Mouse (Mus musculus): ENCODE results near the gene Tmem209. TPM values are rescaled to one million over a fixed set of nuclear protein-coding genes. Genes with fewer than 3 reads are reported as not detected.

Gene Tmem209
- polyA plus RNA-seq, 1 experiment from 2014 or later: 41.3 TPM

- Histone ChIP-seq H3K27ac (replicated peaks) (peak overlapping the region; percentile 90), H3K4me1 (peaks cover 65% of the 10 kb centered on the region), H3K4me3 (no peak overlapping the region), H3K36me3 (replicated peaks) (no peaks in the 10 kb centered on the region), H3K27me3 (replicated peaks; ENCODE audit: low read depth, poor library complexity, severe bottlenecking) (no peaks in the 10 kb centered on the region), H3K9me3 (no peaks in the 10 kb centered on the region)
- 23% methylated on average over 7 of the region's 7 CpGs for WGBS
- peak; percentile 68 for DNase-seq (ENCODE audit: low spot score)
These were observed 16.1 kb upstream of the Tmem209 start for GRCm38 (mm10) chr6:30525456-30526332.

GRCm38 (mm10) chr6:30520400-30520799 lies 10.8 kb upstream of the Tmem209 start:
- Histone ChIP-seq H3K4me1 (peaks cover 28% of the 10 kb centered on the region), H3K27ac (replicated peaks) (peak overlapping the region; percentile 65), H3K27me3 (replicated peaks; ENCODE audit: low read depth, poor library complexity, severe bottlenecking) (no peaks in the 10 kb centered on the region), H3K4me3 (no peak overlapping the region), H3K36me3 (replicated peaks) (no peaks in the 10 kb centered on the region), H3K9me3 (no peaks in the 10 kb centered on the region)
- no peak for DNase-seq (ENCODE audit: low spot score)
- 65% methylated on average over 11 of the region's 11 CpGs for WGBS

DNA sequence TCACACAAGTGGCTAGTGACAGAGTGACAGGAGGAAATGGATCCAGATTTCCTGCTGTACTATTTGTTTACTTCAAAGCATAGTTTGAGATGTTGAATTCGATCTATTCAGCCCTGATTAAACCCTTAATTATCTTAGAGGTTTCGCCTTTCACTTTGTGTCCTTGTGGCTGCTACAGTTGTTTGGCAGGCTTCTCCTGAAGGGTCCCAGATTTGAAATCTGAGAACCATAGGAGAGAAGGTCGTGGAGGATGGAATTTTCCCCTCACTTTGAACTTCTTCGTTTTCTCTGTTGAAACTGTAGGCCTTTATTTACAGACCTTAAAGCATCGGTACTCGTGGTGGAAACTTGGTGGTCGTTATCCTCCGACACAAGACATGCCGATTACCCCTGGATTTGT lies 4.7 kb upstream of the Tmem209 start:
- H3K27ac ChIP-seq (replicated peaks): peak overlapping the region; percentile 89
- H3K9me3 ChIP-seq: no peaks in the 10 kb centered on the region
- DNase-seq (ENCODE audit: low spot score): peak; percentile 48
- H3K36me3 ChIP-seq (replicated peaks): no peaks in the 10 kb centered on the region
- H3K4me1 ChIP-seq: peaks cover 38% of the 10 kb centered on the region
- no peaks in the 10 kb centered on the region for H3K27me3 ChIP-seq (replicated peaks; ENCODE audit: low read depth, poor library complexity, severe bottlenecking)
- WGBS: 8% methylated on average over 9 of the region's 9 CpGs
- peak overlapping the region; percentile 21; the same call in 1 of the 2 replicates for H3K4me3 ChIP-seq

- peaks cover 28% of the 10 kb centered on the region for H3K36me3 ChIP-seq (replicated peaks)
- peak overlapping the region; percentile 67 for H3K4me3 ChIP-seq
- 67% methylated on average over 5 of the region's 5 CpGs for WGBS
- no peak for DNase-seq (ENCODE audit: low spot score)
- H3K9me3 ChIP-seq: no peaks in the 10 kb centered on the region
- no peaks in the 10 kb centered on the region for H3K27me3 ChIP-seq (replicated peaks; ENCODE audit: low read depth, poor library complexity, severe bottlenecking)
- H3K27ac ChIP-seq (replicated peaks): peak overlapping the region; percentile 98
- H3K4me1 ChIP-seq: peaks cover 36% of the 10 kb centered on the region
These were observed 708 bp upstream of the Tmem209 start for GRCm38 (mm10) chr6:30510291-30510690.

DNA sequence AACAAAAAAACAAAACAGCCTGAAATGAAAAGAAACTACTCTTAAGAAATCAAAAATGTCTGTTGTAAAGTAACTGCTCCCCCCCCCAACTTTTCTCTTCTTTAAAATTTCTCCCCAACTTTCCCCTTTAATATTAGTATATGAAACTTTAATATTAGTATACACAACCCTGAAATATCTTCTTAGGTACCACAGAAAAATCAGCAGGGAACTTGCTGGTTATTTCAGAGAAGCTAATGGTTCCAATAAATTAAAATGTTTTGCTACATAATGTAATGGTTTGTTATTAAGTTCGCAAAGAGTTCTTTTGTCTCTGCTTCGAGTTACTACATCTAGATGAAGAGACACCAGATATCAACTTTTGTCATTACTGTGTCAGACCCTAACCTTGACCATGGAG lies 759 bp downstream of the Tmem209 start:
- Histone ChIP-seq H3K27ac (replicated peaks) (peak overlapping the region; percentile 98), H3K36me3 (replicated peaks) (peaks cover 39% of the 10 kb centered on the region), H3K4me3 (peak overlapping the region; percentile 67), H3K4me1 (peaks cover 22% of the 10 kb centered on the region), H3K9me3 (no peaks in the 10 kb centered on the region), H3K27me3 (replicated peaks; ENCODE audit: low read depth, poor library complexity, severe bottlenecking) (no peaks in the 10 kb centered on the region)
- 8% methylated on average over 2 of the region's 2 CpGs for WGBS
- no peak for DNase-seq (ENCODE audit: low spot score)

GRCm38 (mm10) chr6:30499049-30499448 lies 10.5 kb downstream of the Tmem209 start:
- Histone ChIP-seq H3K36me3 (replicated peaks) (peaks cover 97% of the 10 kb centered on the region), H3K27me3 (replicated peaks; ENCODE audit: low read depth, poor library complexity, severe bottlenecking) (no peaks in the 10 kb centered on the region), H3K4me3 (no peak overlapping the region), H3K4me1 (peaks cover 11% of the 10 kb centered on the region; the same call in 1 of the 2 replicates), H3K9me3 (no peaks in the 10 kb centered on the region), H3K27ac (replicated peaks) (peak overlapping the region; percentile 35; the same call in 1 of the 2 replicates)
- 71% methylated on average over 3 of the region's 3 CpGs for WGBS
- DNase-seq (ENCODE audit: low spot score): no peak

DNA sequence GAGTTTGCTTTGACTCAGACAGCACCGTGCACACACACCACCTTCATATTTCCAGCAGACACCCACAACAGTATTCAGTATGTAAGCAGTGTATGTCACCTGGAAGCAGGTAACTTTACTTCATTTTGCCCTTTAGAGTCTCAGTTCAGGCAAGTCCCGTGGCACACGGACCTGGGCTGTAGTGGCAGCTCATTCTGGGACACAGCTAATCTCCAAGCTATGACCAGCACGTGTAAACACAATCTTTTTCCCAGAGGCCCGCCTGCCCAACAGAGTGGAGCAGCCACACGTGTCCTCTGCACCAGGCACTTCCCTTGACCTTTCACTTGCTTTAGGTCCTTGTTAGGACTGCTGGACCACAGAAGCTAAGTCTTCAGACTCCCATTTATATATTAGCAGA lies 23.1 kb downstream of the Tmem209 start:
- Histone ChIP-seq H3K27me3 (replicated peaks; ENCODE audit: low read depth, poor library complexity, severe bottlenecking) (no peaks in the 10 kb centered on the region), H3K36me3 (replicated peaks) (peaks cover 100% of the 10 kb centered on the region), H3K27ac (replicated peaks) (no peak overlapping the region), H3K9me3 (no peaks in the 10 kb centered on the region), H3K4me1 (no peaks in the 10 kb centered on the region), H3K4me3 (no peak overlapping the region)
- no peak for DNase-seq (ENCODE audit: low spot score)
- WGBS: 90% methylated on average over 6 of the region's 6 CpGs

GRCm38 (mm10) chr6:30482908-30483307 lies 26.7 kb downstream of the Tmem209 start:
- WGBS: 84% methylated on average over 2 of the region's 2 CpGs
- Histone ChIP-seq H3K27me3 (replicated peaks; ENCODE audit: low read depth, poor library complexity, severe bottlenecking) (no peaks in the 10 kb centered on the region), H3K4me1 (no peaks in the 10 kb centered on the region), H3K36me3 (replicated peaks) (peaks cover 100% of the 10 kb centered on the region), H3K9me3 (no peaks in the 10 kb centered on the region), H3K4me3 (no peak overlapping the region), H3K27ac (replicated peaks) (no peak overlapping the region)
- DNase-seq (ENCODE audit: low spot score): no peak

- Histone ChIP-seq H3K27me3 (replicated peaks; ENCODE audit: low read depth, poor library complexity, severe bottlenecking) (no peaks in the 10 kb centered on the region), H3K9me3 (no peaks in the 10 kb centered on the region), H3K27ac (replicated peaks) (no peak overlapping the region; the same call in 1 of the 2 replicates), H3K36me3 (replicated peaks) (peaks cover 79% of the 10 kb centered on the region), H3K4me3 (no peak overlapping the region), H3K4me1 (no peaks in the 10 kb centered on the region; the same call in 1 of the 2 replicates)
- WGBS: 98% methylated on average over 3 of the region's 3 CpGs
- DNase-seq (ENCODE audit: low spot score): no peak
These were observed 30.2 kb downstream of the Tmem209 start for GRCm38 (mm10) chr6:30479418-30479817.

GRCm38 (mm10) chr6:30477784-30478183 lies 31.8 kb downstream of the Tmem209 start:
- 91% methylated on average over 6 of the region's 6 CpGs for WGBS
- no peak overlapping the region for H3K27ac ChIP-seq (replicated peaks)
- H3K36me3 ChIP-seq (replicated peaks): peaks cover 63% of the 10 kb centered on the region
- H3K4me3 ChIP-seq: no peak overlapping the region
- no peaks in the 10 kb centered on the region for H3K27me3 ChIP-seq (replicated peaks; ENCODE audit: low read depth, poor library complexity, severe bottlenecking)
- no peaks in the 10 kb centered on the region for H3K9me3 ChIP-seq
- H3K4me1 ChIP-seq: no peaks in the 10 kb centered on the region; the same call in 1 of the 2 replicates
- DNase-seq (ENCODE audit: low spot score): no peak

GRCm38 (mm10) chr6:30477210-30477714 lies 32.3 kb downstream of the Tmem209 start:
- H3K36me3 ChIP-seq (replicated peaks): peaks cover 57% of the 10 kb centered on the region
- H3K9me3 ChIP-seq: no peaks in the 10 kb centered on the region
- H3K27ac ChIP-seq (replicated peaks): no peak overlapping the region
- no peaks in the 10 kb centered on the region; the same call in 1 of the 2 replicates for H3K4me1 ChIP-seq
- no peak overlapping the region for H3K4me3 ChIP-seq
- no peak for DNase-seq (ENCODE audit: low spot score)
- H3K27me3 ChIP-seq (replicated peaks; ENCODE audit: low read depth, poor library complexity, severe bottlenecking): no peaks in the 10 kb centered on the region
- 89% methylated on average over 8 of the region's 8 CpGs for WGBS

- H3K9me3 ChIP-seq: no peaks in the 10 kb centered on the region; the same call in 1 of the 2 replicates
- 75% methylated on average over 10 of the region's 10 CpGs for WGBS
- peaks cover 47% of the 10 kb centered on the region for H3K36me3 ChIP-seq (replicated peaks)
- no peak overlapping the region for H3K4me3 ChIP-seq
- DNase-seq (ENCODE audit: low spot score): no peak
- H3K4me1 ChIP-seq: no peaks in the 10 kb centered on the region; the same call in none of the 2 replicates
- H3K27me3 ChIP-seq (replicated peaks; ENCODE audit: low read depth, poor library complexity, severe bottlenecking): no peaks in the 10 kb centered on the region
- no peak overlapping the region for H3K27ac ChIP-seq (replicated peaks)
These were observed 33.4 kb downstream of the Tmem209 start for GRCm38 (mm10) chr6:30476025-30476765.

Data from embryonic facial prominence, embryonic 10.5 days (tissue).